Comparison of ENCODE assay signal across 8 mouse cellular contexts in the genomic region with DNA sequence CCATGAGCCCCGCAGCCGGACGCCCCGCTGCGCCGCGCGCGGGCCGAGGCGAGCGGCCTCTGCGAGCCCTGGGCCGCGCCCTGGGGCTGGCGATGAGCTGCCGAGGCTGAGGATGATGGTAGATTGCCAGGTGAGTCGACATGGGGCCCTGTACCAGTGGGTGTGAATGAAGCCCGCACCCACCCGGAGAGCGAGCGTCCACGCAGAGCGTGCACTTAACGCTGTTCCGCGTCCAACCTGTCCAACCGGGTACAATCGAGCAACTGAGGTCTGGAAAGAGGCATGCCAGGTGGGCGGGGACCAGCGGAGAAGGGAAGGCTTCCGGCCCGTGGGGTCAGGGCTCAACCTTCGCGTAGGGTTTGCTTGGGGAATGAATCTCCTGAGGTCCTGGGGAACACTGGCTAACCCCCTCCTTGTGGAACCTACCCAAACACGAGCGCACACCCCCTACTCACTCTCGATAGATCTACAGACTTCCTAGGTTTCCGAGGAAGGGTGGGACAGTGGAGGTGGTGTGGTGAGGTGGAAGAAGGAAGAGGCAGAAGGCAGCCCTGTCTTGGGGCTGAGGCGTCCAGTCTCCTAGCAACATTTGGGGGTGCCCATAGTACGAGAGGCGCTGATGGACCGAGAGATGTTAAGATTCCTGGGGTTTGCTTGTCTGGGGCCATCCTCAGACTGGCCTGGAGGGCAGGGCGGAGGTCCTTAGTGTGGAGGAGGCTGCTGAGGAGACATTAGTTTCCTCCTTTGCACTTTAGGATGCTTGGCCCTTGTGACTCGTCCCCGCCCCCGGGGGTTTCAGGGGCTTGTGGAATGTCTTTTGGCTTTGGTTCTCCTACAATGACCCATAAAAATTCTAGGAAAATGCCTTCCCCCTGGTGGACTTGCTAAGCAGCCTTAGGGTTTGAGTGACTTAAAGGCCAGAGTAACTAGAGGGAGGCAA. TPM values are rescaled to one million over a fixed set of nuclear protein-coding genes. Genes with fewer than 3 reads are reported as not detected.
A peak's percentile ranks its signal among the peaks of the same experiment; 100 is the strongest.
DNase-seq lines count a peak whose midpoint lies in the region; ATAC-seq lines count a peak whose summit lies in the region.

No protein-coding gene starts in this region.

- H3K27ac ChIP-seq in embryonic facial prominence, embryonic 10.5 days (replicated peaks) = peak overlapping the region; percentile 90
- H3K27ac ChIP-seq in hindbrain, embryonic 15.5 days (replicated peaks) = peak overlapping the region; percentile 91
- H3K27ac ChIP-seq in liver, embryonic 16.5 days (ENCODE audit: low read length) = no peak overlapping the region
- peak overlapping the region; percentile 86 for H3K27ac ChIP-seq in neural tube, embryonic 14.5 days (ENCODE audit: low read depth, low read length)

- no peaks in the 10 kb centered on the region for H3K9me3 ChIP-seq in embryonic facial prominence, embryonic 10.5 days
- H3K9me3 ChIP-seq in hindbrain, embryonic 15.5 days = no peaks in the 10 kb centered on the region
- H3K9me3 ChIP-seq in liver, embryonic 16.5 days (replicated peaks; ENCODE audit: control insufficient read depth, low read length) = no peaks in the 10 kb centered on the region
- H3K9me3 ChIP-seq in neural tube, embryonic 14.5 days (ENCODE audit: control insufficient read depth, low read length) = no peaks in the 10 kb centered on the region

- peak overlapping the region; percentile 91 for H3K4me2 ChIP-seq in hindbrain, embryonic 15.5 days
- H3K4me2 ChIP-seq in liver, embryonic 16.5 days (ENCODE audit: low read depth, low read length) = peak overlapping the region; percentile 78
- peak overlapping the region; percentile 83 for H3K4me2 ChIP-seq in neural tube, embryonic 14.5 days (ENCODE audit: low read depth, low read length)

- peak overlapping the region; percentile 95 for H3K9ac ChIP-seq in hindbrain, embryonic 15.5 days
- peak overlapping the region; percentile 30; the same call in 1 of the 2 replicates for H3K9ac ChIP-seq in liver, embryonic 16.5 days (ENCODE audit: low read depth, low read length)
- H3K9ac ChIP-seq in neural tube, embryonic 14.5 days (replicated peaks; ENCODE audit: low read depth, low read length) = peak overlapping the region; percentile 98

- peak overlapping the region; percentile 82 for H3K4me3 ChIP-seq in embryonic facial prominence, embryonic 10.5 days
- peak overlapping the region; percentile 93 for H3K4me3 ChIP-seq in hindbrain, embryonic 15.5 days
- peak overlapping the region; percentile 52 for H3K4me3 ChIP-seq in liver, embryonic 16.5 days (ENCODE audit: low read depth, low read length)
- peak overlapping the region; percentile 85 for H3K4me3 ChIP-seq in neural tube, embryonic 14.5 days (ENCODE audit: low read depth, low read length)

- peaks cover 47% of the 10 kb centered on the region for H3K4me1 ChIP-seq in embryonic facial prominence, embryonic 10.5 days
- peaks cover 49% of the 10 kb centered on the region for H3K4me1 ChIP-seq in hindbrain, embryonic 15.5 days (replicated peaks)
- H3K4me1 ChIP-seq in liver, embryonic 16.5 days (ENCODE audit: control insufficient read depth, low read depth, low read length) = peaks cover 5% of the 10 kb centered on the region; the same call in 1 of the 2 replicates
- H3K4me1 ChIP-seq in neural tube, embryonic 14.5 days (ENCODE audit: control insufficient read depth, insufficient read depth, low read length) = peaks cover 43% of the 10 kb centered on the region

- 7% methylated on average over 47 of the region's 47 CpGs for WGBS in embryonic facial prominence, embryonic 10.5 days
- WGBS in hindbrain, embryonic 15.5 days = 3% methylated on average over 47 of the region's 47 CpGs
- 5% methylated on average over 47 of the region's 47 CpGs for WGBS in liver, embryonic 16.5 days (ENCODE audit: insufficient replicate concordance)
- WGBS in neural tube, embryonic 14.5 days = 5% methylated on average over 46 of the region's 47 CpGs

- ATAC-seq in hindbrain, embryonic 15.5 days (ENCODE audit: low FRiP score, low read depth) = peak; percentile 35
- ATAC-seq in liver, embryonic 16.5 days (ENCODE audit: low read depth) = no peak
- peak; percentile 49 for ATAC-seq in neural tube, embryonic 14.5 days (ENCODE audit: low read depth)
- ATAC-seq in activated CD4-positive, CD25-positive, alpha-beta regulatory T cell, adult 4 months = no peak

- peaks cover 8% of the 10 kb centered on the region for H3K36me3 ChIP-seq in embryonic facial prominence, embryonic 10.5 days (replicated peaks)
- H3K36me3 ChIP-seq in hindbrain, embryonic 15.5 days = no peaks in the 10 kb centered on the region
- no peaks in the 10 kb centered on the region for H3K36me3 ChIP-seq in liver, embryonic 16.5 days (ENCODE audit: control insufficient read depth, insufficient read depth)
- no peaks in the 10 kb centered on the region for H3K36me3 ChIP-seq in neural tube, embryonic 14.5 days (ENCODE audit: control insufficient read depth, insufficient read depth, low read length)

- DNase-seq in layer of hippocampus, adult 9-11 months = peak; percentile 3
- DNase-seq in layer of hippocampus, adult 9-10 months (ENCODE audit: low spot score) = no peak
- DNase-seq in ZHBTc4 (ENCODE audit: low read depth, low spot score) = peak; percentile 57
- peak; percentile 71 for DNase-seq in embryonic facial prominence, embryonic 10.5 days (ENCODE audit: low spot score)

- H3K27me3 ChIP-seq in embryonic facial prominence, embryonic 10.5 days (replicated peaks; ENCODE audit: low read depth, poor library complexity, severe bottlenecking) = peaks cover 16% of the 10 kb centered on the region; the same call in 1 of the 2 replicates
- 0 out of 2 replicates have a peak, but pooled peaks cover 5% of the 10 kb centered on the region for H3K27me3 ChIP-seq in hindbrain, embryonic 15.5 days
- peaks cover 25% of the 10 kb centered on the region for H3K27me3 ChIP-seq in liver, embryonic 16.5 days (ENCODE audit: control insufficient read depth, insufficient read depth, low read depth, low read length)
- H3K27me3 ChIP-seq in neural tube, embryonic 14.5 days (ENCODE audit: control insufficient read depth, insufficient read depth, low read length) = no peaks in the 10 kb centered on the region

RNA-seq across cellular contexts. Expression of a gene that starts 0.8 kb away (rescaled TPM):
- polyA plus RNA-seq in embryonic facial prominence, embryonic 10.5 days (2016; fragmentation: Nextera tagmentation; extraction: Ambion mirVana) = 36.7 and 44.2 TPM in 2 replicates
- 90.6 and 93.2 TPM in 2 replicates for polyA plus RNA-seq in hindbrain, embryonic 15.5 days (2015; fragmentation: Nextera tagmentation; extraction: Ambion mirVana)
- 2.3 TPM in 2 replicates for polyA plus RNA-seq in liver, embryonic 16.5 days (2015; fragmentation: Nextera tagmentation; extraction: Ambion mirVana)
- polyA plus RNA-seq in neural tube, embryonic 14.5 days (2014; fragmentation: Nextera tagmentation; extraction: Ambion mirVana) = 76.5 and 88.2 TPM in 2 replicates
- polyA plus RNA-seq in activated CD4-positive, CD25-positive, alpha-beta regulatory T cell, adult 4 months (2017; shearing (Covaris generic)) = 1 to 10 TPM; 7.4 to 8.3 TPM

RNA-seq across cellular contexts. Expression of a gene that starts 7.8 kb away (rescaled TPM):
- polyA plus RNA-seq in embryonic facial prominence, embryonic 10.5 days (2016; fragmentation: Nextera tagmentation; extraction: Ambion mirVana) = not detected in 2 replicates
- polyA plus RNA-seq in hindbrain, embryonic 15.5 days (2015; fragmentation: Nextera tagmentation; extraction: Ambion mirVana) = 2.6 and 2.7 TPM in 2 replicates
- polyA plus RNA-seq in liver, embryonic 16.5 days (2015; fragmentation: Nextera tagmentation; extraction: Ambion mirVana) = 1.1 and 1.3 TPM in 2 replicates
- polyA plus RNA-seq in neural tube, embryonic 14.5 days (2014; fragmentation: Nextera tagmentation; extraction: Ambion mirVana) = 3.5 TPM in 1 of 2 replicates, not detected in the other
- polyA plus RNA-seq in activated CD4-positive, CD25-positive, alpha-beta regulatory T cell, adult 4 months (2017; shearing (Covaris generic)) = not detected

RNA-seq across cellular contexts. Expression of a gene that starts 17.0 kb away (rescaled TPM):
- polyA plus RNA-seq in embryonic facial prominence, embryonic 10.5 days (2016; fragmentation: Nextera tagmentation; extraction: Ambion mirVana) = 0.22 TPM in 1 of 2 replicates, not detected in the other
- polyA plus RNA-seq in hindbrain, embryonic 15.5 days (2015; fragmentation: Nextera tagmentation; extraction: Ambion mirVana) = 1.1 and 2.2 TPM in 2 replicates
- polyA plus RNA-seq in liver, embryonic 16.5 days (2015; fragmentation: Nextera tagmentation; extraction: Ambion mirVana) = 0.28 and 0.70 TPM in 2 replicates
- polyA plus RNA-seq in neural tube, embryonic 14.5 days (2014; fragmentation: Nextera tagmentation; extraction: Ambion mirVana) = 0.23 and 1.6 TPM in 2 replicates
- not detected for polyA plus RNA-seq in activated CD4-positive, CD25-positive, alpha-beta regulatory T cell, adult 4 months (2017; shearing (Covaris generic))

RNA-seq across cellular contexts. Expression of a gene that starts 45.8 kb away (rescaled TPM):
- polyA plus RNA-seq in embryonic facial prominence, embryonic 10.5 days (2016; fragmentation: Nextera tagmentation; extraction: Ambion mirVana) = 68.5 and 71.9 TPM in 2 replicates
- polyA plus RNA-seq in hindbrain, embryonic 15.5 days (2015; fragmentation: Nextera tagmentation; extraction: Ambion mirVana) = 49.2 and 51.0 TPM in 2 replicates
- 21.5 and 22.3 TPM in 2 replicates for polyA plus RNA-seq in liver, embryonic 16.5 days (2015; fragmentation: Nextera tagmentation; extraction: Ambion mirVana)
- 57.2 and 57.7 TPM in 2 replicates for polyA plus RNA-seq in neural tube, embryonic 14.5 days (2014; fragmentation: Nextera tagmentation; extraction: Ambion mirVana)
- polyA plus RNA-seq in activated CD4-positive, CD25-positive, alpha-beta regulatory T cell, adult 4 months (2017; shearing (Covaris generic)) = 10 to 100 TPM; 15.7 to 17.2 TPM

RNA-seq across cellular contexts. Expression of a gene that starts 47.6 kb away (rescaled TPM):
- polyA plus RNA-seq in embryonic facial prominence, embryonic 10.5 days (2016; fragmentation: Nextera tagmentation; extraction: Ambion mirVana) = 1.3 and 1.5 TPM in 2 replicates
- polyA plus RNA-seq in hindbrain, embryonic 15.5 days (2015; fragmentation: Nextera tagmentation; extraction: Ambion mirVana) = 2.8 and 3.6 TPM in 2 replicates
- polyA plus RNA-seq in liver, embryonic 16.5 days (2015; fragmentation: Nextera tagmentation; extraction: Ambion mirVana) = not detected in 2 replicates
- polyA plus RNA-seq in neural tube, embryonic 14.5 days (2014; fragmentation: Nextera tagmentation; extraction: Ambion mirVana) = 4.7 and 7.5 TPM in 2 replicates
- polyA plus RNA-seq in activated CD4-positive, CD25-positive, alpha-beta regulatory T cell, adult 4 months (2017; shearing (Covaris generic)) = under 1 TPM in 1 of 2 experiments, not detected in 1; 0.52 TPM

Comparison
In these comparisons a context has a peak if more than half of its experiments do, and no peak if none do; other contexts are left out.
1. ATAC-seq: peak in hindbrain, embryonic 15.5 days (single experiment) and neural tube, embryonic 14.5 days (single experiment); none in liver, embryonic 16.5 days (single experiment) and activated CD4-positive, CD25-positive, alpha-beta regulatory T cell, adult 4 months (single experiment).
2. H3K9ac ChIP-seq: peak in every context shown above with its lines; median percentile 98 in neural tube, embryonic 14.5 days; 95 in hindbrain, embryonic 15.5 days; 30 in liver, embryonic 16.5 days.
3. Peak in every context shown above with its lines, with median percentiles within 50 percentile points of each other: H3K4me3 ChIP-seq and H3K4me2 ChIP-seq.